Comparison of ENCODE assay signal across 9 mouse cellular contexts in the genomic region with DNA sequence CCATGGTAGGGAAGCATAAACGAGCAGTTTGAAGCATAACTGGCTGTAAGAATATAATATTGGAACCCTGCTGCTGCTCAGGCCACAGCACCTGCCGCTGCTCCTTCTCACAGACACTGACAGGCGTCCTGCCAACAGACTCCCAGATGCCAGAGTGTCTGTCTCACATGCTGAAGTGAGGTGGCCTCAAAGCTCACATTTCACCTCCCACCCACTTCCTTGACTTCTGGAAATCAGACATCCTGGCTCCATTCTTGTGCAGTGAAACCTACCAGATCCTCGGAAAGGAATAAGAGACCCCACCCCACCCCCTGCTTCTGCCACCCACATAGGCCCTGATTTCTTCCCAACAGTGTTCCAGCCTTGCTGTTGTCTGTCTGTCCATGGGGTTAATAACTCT. TPM values are rescaled to one million over a fixed set of nuclear protein-coding genes. Genes with fewer than 3 reads are reported as not detected.
DNase-seq lines count a peak whose midpoint lies in the region; ATAC-seq lines count a peak whose summit lies in the region.
"Had no signal": no experiment of that assay in that cellular context is flagged by ENCODE, and none has a peak within 500 bp of the region (broad histone marks: within the 10 kb centered on the region; RNA-seq: fewer than 3 reads in every experiment).

No protein-coding gene starts in this region.

- H3K9ac ChIP-seq in heart, embryonic 11.5 days (ENCODE audit: low read depth, low read length), result no peak overlapping the region

- DNase-seq in heart, adult 11 months, result peak; percentile 95
- no peak for DNase-seq in heart, postnatal 25 days (ENCODE audit: low spot score)
- peak; percentile 33 for DNase-seq in 416B (ENCODE audit: low read depth)
- DNase-seq in kidney, postnatal 36 days, result peak; percentile 41 to 58
- DNase-seq in yolk sac, embryonic 10.5 days (ENCODE audit: low spot score), result no peak
- DNase-seq in neural tube, embryonic 10.5 days (ENCODE audit: extremely low spot score, low spot score), result no peak
- DNase-seq in left cerebral cortex, postnatal 36 days (ENCODE audit: low spot score in 2 of 2), result no peak

- H3K27ac ChIP-seq in heart, embryonic 11.5 days (ENCODE audit: low read depth, low read length), result 0 out of 2 replicates have a peak overlapping the region, but pooled peaks have one; percentile 29
- H3K27ac ChIP-seq: forebrain, embryonic 10.5 days had no signal

- H3K9me3 ChIP-seq in heart, embryonic 11.5 days (replicated peaks; ENCODE audit: control insufficient read depth, low read length), result no peaks in the 10 kb centered on the region
- H3K9me3 ChIP-seq: forebrain, embryonic 10.5 days had no signal

- H3K4me1 ChIP-seq in heart, embryonic 11.5 days (ENCODE audit: control insufficient read depth, insufficient read depth, low read length), result peaks cover 11% of the 10 kb centered on the region

- ATAC-seq in heart, embryonic 11.5 days (replicated peaks; ENCODE audit: insufficient number of reproducible peaks, low FRiP score, low TSS enrichment), result no peak

- no peaks in the 10 kb centered on the region for H3K36me3 ChIP-seq in heart, embryonic 11.5 days (ENCODE audit: control insufficient read depth, insufficient read depth, low read length)
- H3K36me3 ChIP-seq: forebrain, embryonic 10.5 days had no signal

- H3K4me3 ChIP-seq in heart, embryonic 11.5 days (ENCODE audit: low read depth, low read length), result no peak overlapping the region
- H3K4me3 ChIP-seq: forebrain, embryonic 10.5 days had no signal

- 29% methylated on average over 4 of the region's 4 CpGs for WGBS in heart, embryonic 11.5 days (ENCODE audit: insufficient replicate concordance)

- H3K27me3 ChIP-seq in heart, embryonic 11.5 days (ENCODE audit: control insufficient read depth, insufficient read depth, low read length), result no peaks in the 10 kb centered on the region

- H3K4me2 ChIP-seq in heart, embryonic 11.5 days, result no peak overlapping the region

- intact Hi-C loops in heart, postnatal 25 days (cut with DNase I), result no loop called here
- intact Hi-C loops in left cerebral cortex, postnatal 36 days (cut with DNase I), result loop anchor here (2.0 kb wide), 1 partner anchor 45 kb away; no protein-coding TSS in a partner anchor

RNA-seq across cellular contexts. Expression of a gene that starts 24.3 kb away (rescaled TPM):
- total RNA-seq in heart, postnatal 25 days (2021), result 10 to 100 TPM in 1 of 2 experiments, 1 to 10 TPM in 1; 9.3 to 10.7 TPM
- 1.4 and 1.6 TPM in 2 replicates for polyA plus RNA-seq in heart, embryonic 11.5 days (2014; fragmentation: Nextera tagmentation; extraction: Ambion mirVana)
- total RNA-seq in left cerebral cortex, postnatal 36 days (2021), result 1 to 10 TPM; 2.3 to 2.7 TPM

RNA-seq across cellular contexts. Expression of a gene that starts 24.4 kb away (rescaled TPM):
- 1 to 10 TPM; 6.4 TPM for total RNA-seq in heart, postnatal 25 days (2021)
- polyA plus RNA-seq in heart, embryonic 11.5 days (2014; fragmentation: Nextera tagmentation; extraction: Ambion mirVana), result 4.1 and 5.3 TPM in 2 replicates
- total RNA-seq in left cerebral cortex, postnatal 36 days (2021), result 1 to 10 TPM; 3.6 to 3.8 TPM

RNA-seq across cellular contexts. Expression of a gene that starts 50.8 kb away (rescaled TPM):
- total RNA-seq in heart, postnatal 25 days (2021), result not detected
- polyA plus RNA-seq in heart, embryonic 11.5 days (2014; fragmentation: Nextera tagmentation; extraction: Ambion mirVana), result not detected in 2 replicates
- total RNA-seq in left cerebral cortex, postnatal 36 days (2021), result not detected
- polyA plus RNA-seq: forebrain, embryonic 10.5 days had no signal

RNA-seq across cellular contexts. Expression of a gene that starts 52.3 kb away (rescaled TPM):
- 10 to 100 TPM; 46.2 to 50.7 TPM for total RNA-seq in heart, postnatal 25 days (2021)
- 106 and 109 TPM in 2 replicates for polyA plus RNA-seq in heart, embryonic 11.5 days (2014; fragmentation: Nextera tagmentation; extraction: Ambion mirVana)
- 10 to 100 TPM; 30.7 to 37.4 TPM for total RNA-seq in left cerebral cortex, postnatal 36 days (2021)

RNA-seq across cellular contexts. Expression of a gene that starts 55.4 kb away (rescaled TPM):
- 1 to 10 TPM; 8.5 to 8.9 TPM for total RNA-seq in heart, postnatal 25 days (2021)
- 15.3 TPM in 2 replicates for polyA plus RNA-seq in heart, embryonic 11.5 days (2014; fragmentation: Nextera tagmentation; extraction: Ambion mirVana)
- 10 to 100 TPM; 17.1 to 18.1 TPM for total RNA-seq in left cerebral cortex, postnatal 36 days (2021)

Comparison
In these comparisons a context has a peak if more than half of its experiments do, and no peak if none do; other contexts are left out.
1. DNase-seq: peak in heart, adult 11 months (single experiment), 416B (single experiment) and kidney, postnatal 36 days (2 of 2); none in heart, postnatal 25 days (single experiment), yolk sac, embryonic 10.5 days (single experiment), neural tube, embryonic 10.5 days (single experiment) and left cerebral cortex, postnatal 36 days (0 of 2).